Mouse (Mus musculus) c-Kit-positive CD71-positive TER-119-positive erythroid progenitor cells, embryonic 14.5 days (primary cell): ENCODE results near the gene Tedc1.

Experiments used
- DNase-seq: peaks from one replicate; pipeline ENCODE4 v3.0.0-alpha.2; 2013; ENCODE audit warnings: low spot score

Tedc1 gene

DNA sequence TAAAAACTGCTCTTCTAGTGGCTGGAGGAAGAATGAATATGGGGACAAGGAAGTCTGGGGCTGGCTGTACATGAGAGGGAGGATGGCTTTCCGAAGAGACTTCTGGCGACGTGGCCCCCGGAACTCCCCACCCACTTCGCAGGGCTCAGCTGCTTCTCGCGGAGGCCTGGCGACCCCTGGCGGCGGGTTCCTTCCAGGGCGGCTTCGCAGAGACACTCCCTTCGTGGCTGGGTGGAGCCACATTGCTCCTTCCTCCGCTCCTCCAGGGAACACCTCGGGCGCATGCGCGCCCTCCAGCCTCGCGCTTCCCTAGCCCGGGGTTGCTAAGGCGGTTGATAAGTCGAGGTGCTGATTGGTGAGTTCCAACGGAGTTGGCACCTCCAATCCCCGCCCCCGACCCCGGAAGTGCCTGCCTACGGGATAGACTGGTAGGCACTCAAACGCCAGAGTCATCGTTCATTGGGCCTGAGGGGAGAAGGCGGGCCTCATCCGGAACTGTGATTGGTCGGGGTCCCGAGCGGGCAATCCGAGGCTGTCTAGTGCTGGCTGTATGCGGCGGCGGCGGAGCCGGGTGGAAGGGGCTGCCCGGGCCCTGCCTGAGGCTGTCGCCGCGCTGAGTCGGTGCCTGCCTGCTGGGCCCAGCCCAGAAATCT is at the start of gene Tedc1:
Gene Tedc1, plus strand, starts transcription at position 535 of the 653 bp plus-strand sequence.
- DNase-seq, result peak; percentile 99

DNA sequence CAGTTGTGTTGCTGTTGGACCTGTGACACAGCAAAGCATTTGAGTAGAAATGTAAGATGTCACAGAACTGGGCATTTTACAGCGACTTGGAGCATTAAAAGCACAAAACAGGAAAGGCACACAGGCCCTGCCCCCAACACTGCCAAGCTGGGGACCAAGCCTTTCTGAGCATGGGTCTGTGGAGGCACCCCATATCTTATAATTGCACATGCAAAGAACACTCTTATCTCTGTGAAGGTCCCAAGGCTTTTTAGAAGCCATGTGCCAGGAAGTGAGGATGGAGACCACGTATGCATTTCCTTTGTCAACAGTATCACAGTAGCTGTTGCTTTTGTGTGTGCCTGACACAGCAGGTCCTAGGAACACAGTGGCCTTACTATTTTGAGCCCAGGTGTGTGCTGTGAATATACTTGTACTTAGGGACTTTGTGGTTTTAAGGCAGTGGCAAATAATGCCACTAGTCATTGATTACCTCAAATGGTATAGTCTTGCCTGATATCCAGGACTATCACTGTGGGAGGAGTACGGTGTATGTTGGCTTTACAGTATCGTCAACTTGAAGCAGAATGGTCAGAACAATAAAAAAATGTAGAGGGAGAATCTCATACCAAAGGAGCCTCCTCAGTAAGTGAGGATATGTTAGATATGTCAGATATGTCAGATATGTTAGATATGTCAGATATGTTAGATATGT is 48.6 kb upstream of the Tedc1 start:
- peak; percentile 81 for DNase-seq

DNA sequence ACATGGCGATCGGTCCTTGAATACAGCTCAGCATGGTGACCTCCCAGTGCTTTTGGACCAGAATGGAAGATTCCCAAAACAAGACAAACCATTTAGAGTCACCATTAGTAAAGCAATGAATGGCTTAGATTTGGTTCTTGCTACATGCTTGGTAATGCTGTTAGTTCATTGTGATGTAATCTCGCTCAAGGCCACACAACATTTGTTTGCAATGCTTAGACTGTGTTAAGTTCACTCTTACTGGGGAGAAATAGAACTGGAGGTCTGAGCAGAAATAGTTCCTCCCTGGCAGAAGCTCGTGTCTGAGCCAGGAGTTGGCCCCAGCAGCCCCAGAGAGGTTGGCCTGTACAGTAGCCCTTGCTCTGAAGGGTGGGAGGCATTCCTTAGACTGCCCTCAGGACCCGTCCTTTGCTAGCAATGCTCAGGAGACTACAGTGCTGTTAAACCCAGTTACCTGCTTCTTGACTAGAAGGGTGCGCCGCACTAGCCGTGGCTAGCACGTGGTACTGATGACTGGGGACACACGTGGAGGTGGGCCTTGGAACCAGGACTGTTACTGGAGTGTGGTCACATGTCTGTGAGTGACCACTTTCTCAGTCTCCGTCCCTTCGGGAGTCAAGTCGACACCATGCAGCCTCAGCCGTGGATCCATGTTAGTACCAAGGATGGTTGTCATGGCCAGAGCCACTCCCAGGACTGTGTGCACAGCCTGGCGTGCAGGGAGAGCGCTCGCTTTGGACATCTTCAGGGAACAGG is 47.5 kb upstream of the Tedc1 start:
- DNase-seq, result no peak

DNA sequence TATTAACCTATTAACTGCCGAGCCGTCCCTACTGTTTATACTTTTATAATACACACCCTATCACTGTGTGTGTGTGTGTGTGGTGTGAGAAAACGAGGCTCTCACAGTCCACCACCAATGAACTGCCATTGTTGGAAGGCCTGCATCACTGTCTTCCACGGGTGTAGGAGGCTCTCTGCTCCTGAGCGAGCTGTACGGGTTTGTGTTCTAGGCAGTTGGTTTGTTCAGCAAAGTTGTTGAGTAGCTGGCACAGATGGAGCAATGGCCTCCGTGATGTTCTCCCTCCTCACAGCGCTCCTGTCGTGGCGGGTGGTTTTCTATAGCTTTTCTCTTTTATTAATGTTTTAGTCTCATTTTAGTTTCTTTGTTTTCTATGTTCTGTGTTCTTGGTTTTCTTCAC is 46.4 kb upstream of the Tedc1 start:
- DNase-seq, result no peak

DNA sequence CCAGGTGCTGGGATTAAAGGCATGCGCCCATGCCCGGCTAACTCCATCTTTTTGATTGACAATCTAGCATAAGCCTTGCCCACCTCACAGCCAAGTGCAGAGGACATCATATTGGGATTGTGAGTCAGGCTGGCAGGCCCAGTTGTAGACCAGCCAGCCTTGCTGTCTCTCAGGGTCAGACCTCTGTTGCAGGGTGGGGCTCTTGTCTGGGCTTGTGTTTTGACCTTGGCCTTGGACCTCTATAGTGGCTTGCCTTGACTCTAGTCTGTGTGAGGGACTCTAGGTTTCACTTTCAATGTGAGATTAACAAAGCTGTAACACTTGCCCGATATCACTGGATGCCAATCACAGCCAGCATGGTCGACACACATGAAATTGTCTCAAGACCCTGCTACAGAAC is 42.1 kb upstream of the Tedc1 start:
- no peak for DNase-seq

DNA sequence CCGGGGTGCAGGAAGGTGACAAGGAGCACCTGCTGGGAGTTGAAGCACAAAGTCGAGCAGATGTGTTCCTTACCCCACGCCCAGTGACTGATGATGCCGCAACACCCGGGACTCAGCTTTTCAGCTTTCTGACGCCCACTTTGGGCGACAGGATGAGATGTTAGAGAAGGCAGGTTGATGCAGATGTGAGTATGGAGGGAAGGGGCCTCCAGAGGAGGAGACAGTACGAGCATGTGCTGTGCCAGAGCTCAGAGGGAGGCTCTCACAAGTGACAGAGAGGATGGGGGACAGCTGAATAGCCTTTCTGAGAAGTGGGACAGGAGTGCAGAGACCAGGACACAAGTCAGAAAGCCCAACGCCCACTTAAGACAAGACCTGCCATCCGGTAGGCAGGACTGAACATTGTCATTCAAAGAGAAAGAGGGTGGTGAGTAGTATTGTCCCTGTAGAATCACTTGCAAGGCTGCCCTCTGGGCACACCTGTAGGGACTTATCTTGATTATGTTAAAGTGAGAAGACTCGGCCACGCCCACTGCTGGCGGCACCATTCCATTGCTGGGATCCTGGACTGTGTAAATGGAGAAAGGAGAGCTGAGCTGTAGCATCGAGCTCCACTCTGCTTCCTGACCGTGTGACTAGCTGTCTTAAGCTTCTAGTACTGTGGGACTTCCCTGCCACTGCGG is 41.2 kb upstream of the Tedc1 start:
- no peak for DNase-seq

DNA sequence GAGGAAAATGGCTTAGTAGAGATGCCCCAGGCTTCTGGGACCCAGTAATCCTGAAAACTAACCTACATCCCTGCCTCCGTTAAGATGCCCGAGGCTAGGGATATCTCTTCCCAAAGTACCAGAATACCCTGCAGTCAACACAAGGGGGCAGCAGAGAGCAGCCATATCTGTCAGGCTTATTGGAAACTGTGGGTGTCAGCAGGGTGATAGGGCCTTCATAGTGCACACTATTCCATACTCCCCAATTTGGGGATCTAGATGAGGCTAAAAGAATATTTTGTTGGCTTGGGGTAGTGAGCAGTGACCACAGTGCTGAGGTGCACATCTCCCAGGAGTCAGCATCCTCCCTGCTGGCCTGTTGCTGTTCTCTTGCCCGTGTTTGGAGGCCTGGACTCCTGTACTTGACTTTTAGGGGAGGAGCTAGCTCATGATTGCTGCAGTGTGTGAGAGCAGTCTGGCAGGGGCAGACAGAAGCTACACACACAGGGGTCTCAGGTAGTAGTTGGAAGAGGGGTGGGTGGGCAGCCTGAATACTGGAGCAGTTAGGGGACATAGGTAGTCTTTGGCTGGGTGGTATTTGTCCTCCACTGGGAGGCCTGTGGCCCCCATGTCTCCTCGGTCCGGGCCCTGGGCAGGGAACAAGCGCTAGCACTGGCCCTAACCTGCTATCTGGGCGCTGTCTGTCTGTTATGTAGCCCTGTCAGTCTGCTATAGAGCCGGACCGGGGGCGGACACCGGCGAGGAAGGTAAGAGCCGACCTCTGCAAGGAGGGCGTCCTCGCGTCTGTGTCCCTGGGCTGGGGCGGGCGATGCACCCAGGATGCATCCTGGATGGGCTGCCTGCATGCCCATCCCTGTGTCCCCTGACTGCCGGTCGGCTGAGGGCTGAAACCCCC is 36.5 kb upstream of the Tedc1 start:
- peak; percentile 82 for DNase-seq

DNA sequence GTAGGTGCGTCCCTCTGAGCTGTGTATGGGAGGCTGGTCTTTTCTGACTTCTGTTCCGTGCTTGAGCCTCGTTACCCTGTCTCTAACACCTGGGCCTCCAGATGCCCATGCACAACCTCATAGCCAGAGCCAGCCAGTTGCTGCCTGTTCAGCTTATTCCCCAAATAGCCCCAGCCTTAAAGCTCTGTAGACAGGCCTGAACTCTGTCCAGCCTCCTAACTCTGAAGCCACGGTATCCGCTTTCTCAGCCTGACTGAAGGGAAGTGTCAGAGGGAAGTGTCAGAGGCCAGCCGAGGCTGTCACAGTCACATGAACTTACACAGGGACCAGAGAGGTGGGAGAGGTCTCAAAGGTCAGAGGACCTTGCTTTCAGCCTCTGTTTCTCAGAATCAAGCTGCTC is 31.5 kb upstream of the Tedc1 start:
- DNase-seq, result no peak

DNA sequence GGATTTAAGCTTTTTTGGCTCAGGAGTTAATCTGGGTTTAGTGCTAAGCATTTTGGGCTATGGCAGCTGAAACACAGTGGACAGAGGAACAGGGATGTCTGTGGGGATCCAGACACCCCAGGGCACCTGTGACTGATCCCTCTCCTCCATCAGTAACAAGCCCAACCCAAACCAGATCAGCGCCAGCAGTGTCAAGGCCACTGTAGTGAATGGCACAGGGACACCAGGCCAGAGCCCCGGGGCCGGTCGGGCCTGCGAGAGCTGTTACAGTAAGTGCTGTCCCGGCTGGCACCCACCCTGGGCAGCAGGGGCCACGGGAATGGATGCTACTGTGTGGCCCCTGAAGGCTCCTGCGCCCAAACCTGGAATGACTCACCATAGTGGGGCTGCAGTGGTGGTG is 25.5 kb upstream of the Tedc1 start:
- no peak for DNase-seq

DNA sequence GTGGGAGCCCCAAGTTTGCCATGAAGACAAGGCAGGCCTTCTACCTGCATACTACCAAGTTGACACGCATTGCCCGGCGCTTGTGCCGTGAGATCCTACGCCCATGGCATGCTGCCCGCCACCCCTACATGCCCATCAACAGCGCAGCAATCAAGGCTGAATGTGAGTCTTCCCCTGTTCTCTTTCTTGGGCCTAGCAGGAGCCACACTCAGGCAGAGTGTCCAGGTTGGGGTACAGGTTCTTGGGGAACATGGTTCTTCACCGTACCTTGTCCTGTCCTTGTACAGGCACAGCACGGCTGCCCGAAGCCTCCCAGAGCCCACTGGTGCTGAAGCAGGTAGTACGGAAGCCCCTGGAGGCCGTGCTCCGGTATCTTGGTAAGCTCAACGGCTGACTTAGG is 24.6 kb upstream of the Tedc1 start:
- no peak for DNase-seq

DNA sequence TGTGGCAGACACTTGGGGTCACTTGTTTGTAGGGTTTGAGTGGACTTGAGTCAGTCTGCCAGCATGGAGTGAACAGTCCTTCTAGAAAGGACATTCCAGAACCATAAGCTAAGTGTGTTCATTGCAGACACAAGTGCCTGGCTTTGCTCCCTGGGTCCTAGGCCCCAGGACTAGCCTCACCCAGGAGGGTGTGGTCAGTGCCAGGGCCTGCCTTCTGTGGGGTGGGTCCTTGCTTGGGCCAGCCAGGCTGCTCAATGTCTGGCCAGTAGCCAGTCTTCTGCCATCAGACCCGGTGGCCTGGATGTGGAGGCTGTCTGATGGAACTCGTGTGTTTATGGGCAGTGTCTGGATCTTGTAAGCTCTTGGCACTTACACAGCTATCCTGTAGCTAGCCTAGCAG is 23.7 kb upstream of the Tedc1 start:
- DNase-seq, result no peak

DNA sequence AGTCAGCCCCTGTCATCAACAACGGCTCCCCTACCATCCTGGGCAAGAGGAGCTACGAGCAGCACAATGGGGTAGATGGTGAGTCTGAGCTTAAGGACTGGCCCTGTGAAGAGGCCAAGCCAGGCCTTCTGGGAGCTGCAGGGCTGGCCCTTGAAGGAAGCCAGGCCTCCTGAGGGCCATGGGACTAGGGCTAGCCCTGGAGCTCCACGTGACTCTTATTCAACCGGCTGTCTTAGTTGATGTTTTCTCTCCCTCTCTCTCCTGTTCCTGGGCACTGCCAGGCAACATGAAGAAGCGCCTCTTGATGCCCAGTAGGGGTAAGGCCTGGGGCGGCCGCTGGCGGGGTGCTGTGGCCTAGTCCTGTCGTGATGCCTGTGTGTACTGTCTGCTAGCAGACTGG is 23.0 kb upstream of the Tedc1 start:
- DNase-seq, result no peak

DNA sequence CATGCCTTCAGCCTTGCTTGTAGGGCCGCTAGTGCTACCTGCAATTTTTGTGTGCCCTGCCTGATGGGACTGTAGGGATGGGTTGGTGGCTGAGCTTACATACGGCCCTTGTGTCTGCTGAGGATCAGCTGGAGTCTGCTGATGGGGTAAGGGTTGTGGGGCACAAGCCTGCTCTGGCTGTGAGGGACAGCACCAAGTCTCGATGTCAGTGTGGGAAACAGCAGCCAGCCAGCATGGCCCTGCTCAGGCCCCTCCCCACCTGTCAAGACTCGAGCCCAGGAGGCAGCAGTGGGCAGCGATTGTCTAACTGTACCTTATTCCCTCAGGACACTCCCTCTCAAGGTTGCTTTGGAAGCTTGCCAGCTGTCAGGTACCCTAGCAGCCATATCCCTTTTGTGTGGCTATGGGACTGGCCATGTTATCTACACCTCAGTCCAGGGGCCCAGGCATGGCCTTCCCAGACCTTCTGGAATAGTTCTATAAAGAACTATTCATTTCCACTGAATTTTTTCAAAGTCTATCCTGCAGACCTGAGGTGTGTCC is 22.3 kb upstream of the Tedc1 start:
- DNase-seq, result no peak

DNA sequence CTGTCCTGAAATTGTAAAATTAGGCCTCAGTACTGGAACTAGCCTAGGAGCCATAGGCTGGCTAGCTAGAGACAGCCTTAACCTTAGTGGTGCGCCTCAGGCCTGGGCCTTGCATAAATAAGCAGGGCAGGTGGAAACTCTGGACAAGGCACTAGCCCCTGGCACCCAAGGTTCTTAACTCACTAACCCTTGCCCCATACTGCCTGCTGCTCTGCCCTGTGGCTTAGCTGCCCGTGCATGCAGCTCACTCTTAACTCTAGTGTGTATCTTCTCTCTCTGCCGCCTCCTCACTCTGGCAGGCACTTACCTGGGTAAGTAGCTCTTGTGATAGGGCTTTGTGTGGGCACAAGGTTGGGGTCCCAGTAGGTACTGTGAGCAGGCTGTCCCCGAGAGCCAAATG is 21.7 kb upstream of the Tedc1 start:
- no peak for DNase-seq

DNA sequence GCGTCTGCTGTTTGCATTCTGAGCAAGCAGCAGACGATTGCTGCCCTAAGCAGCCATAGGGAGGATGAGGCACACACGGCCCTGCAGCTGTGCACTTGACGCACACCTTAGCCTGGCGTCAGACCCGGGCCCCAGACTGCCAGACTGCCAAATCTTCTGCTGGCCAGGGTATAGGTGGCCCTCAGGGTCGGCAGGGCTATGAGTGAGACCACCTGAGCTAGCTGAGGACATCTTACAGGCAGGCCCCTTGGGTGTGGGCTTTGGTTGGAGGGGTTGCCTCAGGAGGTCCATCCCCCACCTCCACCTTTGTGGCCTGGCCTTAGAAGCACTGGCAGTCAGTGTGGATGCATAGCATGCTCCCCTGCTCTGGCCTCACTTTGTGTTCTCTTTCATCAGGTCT is 20.8 kb upstream of the Tedc1 start:
- DNase-seq, result no peak

DNA sequence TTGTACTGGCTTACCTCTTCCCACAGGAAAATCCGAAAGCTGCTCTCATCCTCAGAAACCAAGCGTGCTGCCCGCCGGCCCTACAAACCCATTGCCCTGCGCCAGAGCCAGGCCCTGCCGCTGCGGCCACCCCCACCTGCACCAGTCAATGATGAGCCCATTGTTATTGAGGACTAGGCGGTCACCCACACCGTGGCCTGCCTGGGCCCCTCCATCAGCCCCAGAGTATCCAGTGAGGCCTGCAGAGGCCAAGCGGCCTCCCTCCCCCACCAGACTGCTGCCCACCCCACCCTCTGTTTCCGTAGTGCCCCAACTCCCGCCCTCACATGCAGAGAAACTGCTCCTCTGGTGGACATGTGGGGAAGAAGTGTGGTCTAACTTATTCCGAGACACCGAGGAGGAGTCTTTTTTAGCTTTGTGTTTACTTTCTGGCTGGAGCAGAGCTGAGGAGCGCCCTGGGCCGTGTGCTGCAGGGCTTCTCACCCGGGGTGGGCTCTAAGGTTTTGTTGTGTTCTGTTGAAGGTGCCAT is 19.7 kb upstream of the Tedc1 start:
- no peak for DNase-seq

DNA sequence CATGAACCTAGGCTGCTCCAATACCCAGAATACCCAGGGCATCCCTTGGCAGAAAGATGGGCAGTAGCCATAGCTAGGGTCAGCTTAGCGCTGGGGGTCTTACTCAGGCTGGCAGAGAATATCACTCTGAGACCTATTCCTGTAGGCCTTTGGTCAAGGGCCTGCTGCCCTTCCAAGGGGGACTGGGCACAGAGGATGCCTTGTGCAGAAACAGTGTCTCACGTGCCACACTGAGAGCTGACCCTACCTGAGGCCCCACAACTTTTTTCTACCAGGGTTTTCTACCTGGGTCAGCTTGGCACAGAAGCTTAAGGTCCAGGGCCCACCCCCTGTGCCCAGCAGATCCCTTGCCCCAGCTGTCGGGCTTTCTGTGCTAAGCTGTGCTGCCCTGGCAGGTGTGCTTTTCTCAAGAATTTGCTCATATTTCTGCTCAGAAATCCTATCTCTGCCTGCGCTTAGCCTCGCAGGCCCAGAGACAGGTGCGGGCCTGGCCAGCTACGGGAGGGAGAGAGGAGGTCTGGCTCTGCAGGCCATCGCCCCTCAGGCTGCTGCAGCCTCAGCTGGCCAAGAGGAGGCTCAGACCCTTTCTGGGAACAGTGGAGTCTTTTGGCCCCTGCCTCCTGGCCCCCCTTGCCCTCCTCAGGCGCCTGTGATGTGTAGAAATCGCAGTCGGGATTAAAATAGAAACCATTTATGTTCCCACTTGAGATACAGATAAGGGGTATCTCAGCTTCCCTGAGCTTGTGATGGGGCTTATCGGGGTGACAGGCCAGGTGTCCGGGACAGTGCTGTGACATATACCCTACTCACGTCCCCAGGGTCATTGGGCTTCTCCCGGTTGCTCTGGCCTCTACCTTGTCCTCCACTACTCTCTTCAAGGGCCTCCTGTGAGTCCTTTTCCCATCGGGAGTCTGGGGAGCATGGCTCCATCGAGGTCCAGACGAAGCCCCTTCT is 18.7 kb upstream of the Tedc1 start:
- no peak for DNase-seq

DNA sequence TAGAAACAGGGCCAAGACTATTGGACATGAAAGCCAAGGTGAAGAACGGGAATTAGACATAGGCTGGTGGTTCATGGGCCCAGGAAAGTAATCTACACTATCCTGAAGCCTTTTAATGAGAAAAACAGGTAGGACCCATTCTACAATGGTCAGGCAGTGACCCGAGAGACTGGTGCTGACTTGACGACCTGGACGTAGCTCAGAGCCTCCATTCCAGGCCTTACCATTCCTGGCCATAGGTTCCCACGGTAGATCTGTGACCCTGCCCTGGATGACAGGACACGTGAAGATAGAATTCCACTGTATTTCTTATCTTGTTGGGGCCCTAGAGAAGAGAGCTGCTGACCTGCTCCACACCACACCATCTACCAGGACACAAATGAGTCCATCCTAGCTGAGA is 17.9 kb upstream of the Tedc1 start:
- DNase-seq, result no peak

DNA sequence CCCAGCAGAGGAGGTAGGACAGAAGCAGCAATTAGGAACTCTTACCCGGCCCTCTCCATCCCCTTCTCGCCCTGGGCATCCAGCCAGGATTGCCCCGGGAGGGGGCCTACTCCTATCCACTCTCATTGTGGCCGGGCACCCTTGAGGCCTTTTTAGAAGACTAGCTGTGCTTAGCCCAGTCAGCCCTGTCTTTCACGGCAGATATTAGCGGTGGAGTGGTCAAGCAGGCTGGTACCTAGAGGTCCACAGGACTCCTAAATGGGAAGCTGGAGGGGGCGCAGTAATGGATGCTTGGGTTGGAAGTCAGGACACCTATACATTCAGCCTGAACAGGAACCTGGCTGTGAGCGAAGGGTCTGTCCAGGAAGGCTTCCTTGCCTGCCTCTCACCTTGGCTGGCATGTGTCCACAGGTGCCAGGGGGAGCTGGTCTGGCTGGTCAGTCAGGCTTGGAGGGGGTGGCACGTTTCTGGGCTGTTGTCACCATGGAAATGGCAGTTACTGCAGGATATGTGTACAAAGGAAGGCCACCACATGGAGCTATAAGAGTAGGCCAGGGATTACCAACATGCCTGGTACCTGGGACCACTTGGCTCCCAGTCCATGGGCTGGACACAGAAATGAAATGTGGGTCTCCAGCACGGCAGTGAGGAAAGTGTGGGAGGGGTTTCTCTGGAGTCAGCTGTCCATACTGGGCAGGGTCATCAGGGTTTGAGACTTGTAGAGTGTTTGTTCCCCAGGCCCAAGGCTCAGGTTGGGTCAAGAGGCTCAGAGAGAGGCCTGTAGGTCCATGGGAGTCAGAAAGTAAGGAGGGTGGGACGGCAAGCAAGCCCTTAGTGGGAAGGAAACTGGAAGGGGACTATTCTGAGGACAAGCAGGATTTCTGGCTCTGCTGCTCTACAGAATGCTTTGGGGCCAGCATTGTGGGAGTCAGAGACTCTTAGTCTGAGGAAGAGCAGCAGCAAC is 17.0 kb upstream of the Tedc1 start:
- no peak for DNase-seq
